10 mouse cellular contexts compared by ENCODE assay signal in genomic region chr19:32272475-32273260, GRCm38 (mm10).
DNase-seq lines count a peak whose midpoint lies in the region; ATAC-seq and TF ChIP-seq lines count a peak whose summit lies in the region.
"Had no signal": no experiment of that assay in that cellular context is flagged by ENCODE, and none has a peak within 500 bp of the region (broad histone marks: within the 10 kb centered on the region; RNA-seq: fewer than 3 reads in every experiment).

No protein-coding gene starts in this region.

- H3K9ac ChIP-seq in heart, embryonic 16.5 days (ENCODE audit: low read length), result no peak overlapping the region

- H3K27me3 ChIP-seq in E14TG2a.4 (ENCODE audit: insufficient read depth, low read length), result no peaks in the 10 kb centered on the region
- no peaks in the 10 kb centered on the region for H3K27me3 ChIP-seq in heart, embryonic 16.5 days (ENCODE audit: control insufficient read depth, insufficient read depth, low read length)
- no peaks in the 10 kb centered on the region for H3K27me3 ChIP-seq in forebrain, embryonic 10.5 days (ENCODE audit: poor library complexity, severe bottlenecking)

- no peak for TF ChIP-seq CTCF in E14TG2a.4 (conservative IDR thresholded peaks at IDR 0.05; ENCODE audit: low read length)

- no peak; the same call in 1 of the 2 replicates for ATAC-seq in heart, embryonic 16.5 days (replicated peaks; ENCODE audit: extremely low read depth, insufficient read depth, low FRiP score)

- intact Hi-C loops in heart, postnatal 14 days (cut with DNase I), result no loop called here
- intact Hi-C loops in left cerebral cortex, postnatal 36 days (cut with DNase I), result no loop called here

- H3K9me3 ChIP-seq in E14TG2a.4 (ENCODE audit: low read length), result no peaks in the 10 kb centered on the region
- no peaks in the 10 kb centered on the region for H3K9me3 ChIP-seq in heart, embryonic 16.5 days (replicated peaks; ENCODE audit: control insufficient read depth, low read length)
- no peaks in the 10 kb centered on the region for H3K9me3 ChIP-seq in forebrain, embryonic 10.5 days
- H3K9me3 ChIP-seq: hindbrain, embryonic 10.5 days had no signal

- DNase-seq in heart, adult 11 months, result peak; percentile 94
- no peak for DNase-seq in heart, postnatal 14 days
- DNase-seq in spleen, postnatal 10 days (ENCODE audit: low spot score in 2 of 2), result peak; percentile 57 to 80
- no peak for DNase-seq in left cerebral cortex, postnatal 36 days (ENCODE audit: low spot score in 2 of 2)
- DNase-seq in forebrain, embryonic 10.5 days (ENCODE audit: extremely low spot score, low spot score), result no peak
- DNase-seq in left cerebral cortex, adult 9 months (ENCODE audit: low spot score in 2 of 2), result no peak
- DNase-seq: lung, postnatal 4 days had no signal

- H3K36me3 ChIP-seq in E14TG2a.4 (ENCODE audit: insufficient read depth, low read length), result no peaks in the 10 kb centered on the region
- H3K36me3 ChIP-seq in heart, embryonic 16.5 days (ENCODE audit: control insufficient read depth, insufficient read depth), result no peaks in the 10 kb centered on the region
- no peaks in the 10 kb centered on the region for H3K36me3 ChIP-seq in forebrain, embryonic 10.5 days (replicated peaks)
- H3K36me3 ChIP-seq: hindbrain, embryonic 10.5 days had no signal

- 0 out of 2 replicates have a peak overlapping the region, but pooled peaks have one; percentile 3 for H3K27ac ChIP-seq in heart, embryonic 16.5 days (ENCODE audit: low read length)
- H3K27ac ChIP-seq in forebrain, embryonic 10.5 days, result no peak overlapping the region
- H3K27ac ChIP-seq: hindbrain, embryonic 10.5 days had no signal

- H3K4me2 ChIP-seq in heart, embryonic 16.5 days (ENCODE audit: low read depth, low read length), result no peak overlapping the region

- 0 out of 2 replicates have a peak overlapping the region, but pooled peaks have one; percentile 24 for H3K4me3 ChIP-seq in E14TG2a.4 (replicated peaks; ENCODE audit: low read length)
- no peak overlapping the region for H3K4me3 ChIP-seq in heart, embryonic 16.5 days (ENCODE audit: low read length)
- H3K4me3 ChIP-seq in forebrain, embryonic 10.5 days, result no peak overlapping the region
- H3K4me3 ChIP-seq: hindbrain, embryonic 10.5 days had no signal

- peaks cover 85% of the 10 kb centered on the region for H3K4me1 ChIP-seq in E14TG2a.4 (replicated peaks; ENCODE audit: low read depth, low read length)
- peaks cover 24% of the 10 kb centered on the region for H3K4me1 ChIP-seq in heart, embryonic 16.5 days (ENCODE audit: control insufficient read depth, insufficient read depth, low read length)
- peaks cover 29% of the 10 kb centered on the region for H3K4me1 ChIP-seq in forebrain, embryonic 10.5 days

- WGBS in heart, embryonic 16.5 days, result 58% methylated on average over 6 of the region's 6 CpGs
- 80% methylated on average over 6 of the region's 6 CpGs for WGBS in forebrain, embryonic 10.5 days

Comparison
In these comparisons a context has a peak if more than half of its experiments do, and no peak if none do; other contexts are left out.
1. DNase-seq: peak in heart, adult 11 months (single experiment) and spleen, postnatal 10 days (2 of 2); none in heart, postnatal 14 days (0 of 2), left cerebral cortex, postnatal 36 days (0 of 2), forebrain, embryonic 10.5 days (single experiment) and left cerebral cortex, adult 9 months (0 of 2).